Mouse (Mus musculus) CH12.LX (cell line): Measurements from ENCODE around the gene Wbp2. TPM values are rescaled to one million over a fixed set of nuclear protein-coding genes. Genes with fewer than 3 reads are reported as not detected.

Experiments
- DNase-seq: peaks from one replicate; pipeline ENCODE4 v3.0.0-alpha.2; 2013; ENCODE audit errors: extremely low read depth
- H3K27ac ChIP-seq: 2 replicates; pipeline ENCODE4 v1.5.1; 2012; ENCODE audit warnings: low read depth, mild to moderate bottlenecking, control low read depth, moderate library complexity; ENCODE audit not compliant: insufficient read depth
- H3K27me3 ChIP-seq: replicated peaks from 2 replicates; pipeline ENCODE3; 2012; ENCODE audit warnings: inconsistent platforms
- H3K36me3 ChIP-seq, 2 experiments: replicated peaks in 1 of 2; 2 replicates each; pipeline versions ENCODE3 to v1.6.1; 2012; ENCODE audit warnings: inconsistent platforms in 1 of 2, low read length in 1 of 2, mild to moderate bottlenecking in 1 of 2, mixed read lengths in 1 of 2, moderate library complexity in 1 of 2; ENCODE audit not compliant: control insufficient read depth in 1 of 2, insufficient read depth in 1 of 2
- H3K4me1 ChIP-seq, 2 experiments: 2 replicates each; pipeline ENCODE4 v1.6.1; 2012; ENCODE audit warnings: inconsistent platforms in 1 of 2, moderate library complexity in 1 of 2; ENCODE audit not compliant: insufficient read depth in 2 of 2, control insufficient read depth in 1 of 2
- H3K4me2 ChIP-seq: 2 replicates; pipeline ENCODE4 v1.6.1; 2012; ENCODE audit warnings: low read depth, mild to moderate bottlenecking, control low read depth; ENCODE audit not compliant: poor library complexity, insufficient read depth, severe bottlenecking
- H3K4me3 ChIP-seq, 3 experiments: fragments of 150-350 bp in 1 of 3; sonication (generic) in 1 of 3; replicated peaks in 1 of 3; 2 replicates each; pipeline versions ENCODE3 to v1.5.1; 2011 to 2012; ENCODE audit warnings: low read depth in 2 of 3, low read length in 2 of 3, mild to moderate bottlenecking in 2 of 3, moderate library complexity in 2 of 3, control low read depth in 1 of 3, improper control_type of control experiment in 1 of 3, inconsistent platforms in 1 of 3, mixed read lengths in 1 of 3; ENCODE audit not compliant: poor library complexity in 1 of 3
- H3K79me2 ChIP-seq: replicated peaks from 2 replicates; pipeline ENCODE4 v1.6.1; 2012; ENCODE audit warnings: mild to moderate bottlenecking, moderate library complexity; ENCODE audit not compliant: control insufficient read depth, poor library complexity, insufficient read depth, severe bottlenecking; ENCODE audit errors: extremely low read depth
- H3K9ac ChIP-seq: 2 replicates; pipeline ENCODE4 v1.6.1; 2012; ENCODE audit warnings: low read depth, mild to moderate bottlenecking, control low read depth, moderate library complexity; ENCODE audit not compliant: insufficient read depth
- H3K9me3 ChIP-seq: replicated peaks from 2 replicates; pipeline ENCODE3; 2012; ENCODE audit warnings: low read length, inconsistent platforms, mixed read lengths
- BHLHE40 ChIP-seq: IDR thresholded peaks from 2 replicates; pipeline ENCODE4 v1.6.1; 2011; ENCODE audit warnings: mild to moderate bottlenecking, low read depth, low read length, improper control_type of control experiment
- CHD1 ChIP-seq: IDR thresholded peaks from 2 replicates; pipeline ENCODE4 v1.6.1; 2012; ENCODE audit warnings: low read depth, low read length, improper control_type of control experiment, inconsistent platforms
- CHD2 ChIP-seq: IDR thresholded peaks from 2 replicates; pipeline ENCODE4 v1.6.1; 2011; ENCODE audit warnings: low read length, improper control_type of control experiment
- CTCF ChIP-seq, 2 experiments: IDR thresholded peaks in 1 of 2; conservative IDR thresholded peaks in 1 of 2; 2 replicates each; pipeline ENCODE4 v1.5.1; 2011 to 2012; ENCODE audit warnings: low read depth in 2 of 2, low read length in 2 of 2, improper control_type of control experiment in 1 of 2, inconsistent platforms in 1 of 2, mild to moderate bottlenecking in 1 of 2, moderate library complexity in 1 of 2
- E2F4 ChIP-seq: IDR thresholded peaks from 2 replicates; pipeline ENCODE4 v1.6.1; 2011; ENCODE audit warnings: low read depth, low read length, improper control_type of control experiment; ENCODE audit not compliant: insufficient replicate concordance
- EP300 ChIP-seq: IDR thresholded peaks from 2 replicates; pipeline ENCODE4 v1.6.1; 2011; ENCODE audit warnings: low read length, improper control_type of control experiment
- ETS1 ChIP-seq: conservative IDR thresholded peaks from 2 replicates; pipeline ENCODE4 v1.6.1; 2012; ENCODE audit warnings: low read depth, mild to moderate bottlenecking, inconsistent platforms, low read length, improper control_type of control experiment, moderate library complexity
- GABPA ChIP-seq: IDR thresholded peaks from 2 replicates; pipeline ENCODE4 v1.6.1; 2012; ENCODE audit warnings: low read depth, low read length, improper control_type of control experiment, inconsistent platforms; ENCODE audit not compliant: insufficient replicate concordance
- IRF4 ChIP-seq: IDR thresholded peaks from 2 replicates; pipeline ENCODE4 v1.6.1; 2014; ENCODE audit warnings: low read depth, mild to moderate bottlenecking, inconsistent platforms, low read length, improper control_type of control experiment
- JUND ChIP-seq: conservative IDR thresholded peaks from 2 replicates; pipeline ENCODE4 v1.6.1; 2011; ENCODE audit warnings: low read depth, low read length, improper control_type of control experiment
- KAT2A ChIP-seq: IDR thresholded peaks from 2 replicates; pipeline ENCODE4 v1.6.1; 2012; ENCODE audit warnings: low read length, improper control_type of control experiment, inconsistent platforms; ENCODE audit not compliant: insufficient replicate concordance
- MAFK ChIP-seq: IDR thresholded peaks from 2 replicates; pipeline ENCODE4 v1.6.1; 2011; ENCODE audit warnings: low read length, improper control_type of control experiment; ENCODE audit not compliant: insufficient replicate concordance
- MAX ChIP-seq: IDR thresholded peaks from 2 replicates; pipeline ENCODE4 v1.6.1; 2011; ENCODE audit warnings: low read length, improper control_type of control experiment
- MAZ ChIP-seq: IDR thresholded peaks from 2 replicates; pipeline ENCODE4 v1.6.1; 2012; ENCODE audit warnings: low read depth, mild to moderate bottlenecking, inconsistent platforms, low read length, improper control_type of control experiment, moderate library complexity
- MYC ChIP-seq: IDR thresholded peaks from 2 replicates; pipeline ENCODE4 v1.6.1; 2011; ENCODE audit warnings: low read depth, mild to moderate bottlenecking, improper control_type of control experiment, low read length
- NRF1 ChIP-seq: IDR thresholded peaks from 2 replicates; pipeline ENCODE4 v1.6.1; 2014; ENCODE audit warnings: low read depth, mild to moderate bottlenecking, inconsistent platforms, low read length, improper control_type of control experiment, moderate library complexity
- PAX5 ChIP-seq: IDR thresholded peaks from 2 replicates; pipeline ENCODE4 v1.6.1; 2012; ENCODE audit warnings: low read length, inconsistent platforms, mixed read lengths
- RAD21 ChIP-seq: IDR thresholded peaks from 2 replicates; pipeline ENCODE4 v1.6.1; 2011; ENCODE audit warnings: low read depth, mild to moderate bottlenecking, low read length, improper control_type of control experiment, moderate library complexity
- SIN3A ChIP-seq: IDR thresholded peaks from 2 replicates; pipeline ENCODE4 v1.6.1; 2012; ENCODE audit warnings: low read length, improper control_type of control experiment, inconsistent platforms
- TBP ChIP-seq: conservative IDR thresholded peaks from 2 replicates; pipeline ENCODE4 v1.6.1; 2011; ENCODE audit warnings: low read depth, low read length, improper control_type of control experiment
- TCF12 ChIP-seq: IDR thresholded peaks from 2 replicates; pipeline ENCODE4 v1.6.1; 2014; ENCODE audit warnings: low read depth, mild to moderate bottlenecking, inconsistent platforms, low read length, improper control_type of control experiment
- USF1 ChIP-seq: IDR thresholded peaks from 2 replicates; pipeline ENCODE4 v1.6.1; 2014; ENCODE audit warnings: low read depth, mild to moderate bottlenecking, inconsistent platforms, low read length, improper control_type of control experiment
- USF2 ChIP-seq: conservative IDR thresholded peaks from 2 replicates; pipeline ENCODE4 v1.6.1; 2011; ENCODE audit warnings: low read depth, low read length, improper control_type of control experiment
- ZNF384 ChIP-seq: IDR thresholded peaks from 2 replicates; pipeline ENCODE4 v1.6.1; 2012; ENCODE audit warnings: low read depth, low read length, improper control_type of control experiment, inconsistent platforms
- dilution Hi-C: fragments of 300-500 bp; cut with MboI; formaldehyde crosslinking; loops from 2 replicates; pipeline ENCODE4 v1.14.3; 2020; ENCODE audit warnings: low sequenced_read_pairs; ENCODE audit not compliant: extremely low pct_unique_long_range_greater_than_20kb, extremely low pct_ligation_motif_present
- in situ Hi-C: fragments of 300-500 bp; cut with MboI; formaldehyde crosslinking; loops from 3 replicates; pipeline ENCODE4 v1.14.3; 2019; ENCODE audit warnings: low sequenced_read_pairs, low pct_ligation_motif_present, low pct_unique_long_range_greater_than_20kb, mixed read lengths
- polyA plus RNA-seq: library from polyadenylated mRNA; unstranded; fragments of >175 nt; gene quantifications from 2 replicates; pipeline ENCODE4 v1.2.1, GENCODE M21; 2012; ENCODE audit warnings: low read depth; ENCODE audit not compliant: insufficient read length
- total RNA-seq, 2 experiments: library from RNA; depleted of rRNA; stranded (reverse); fragments of 300-350 nt in 1 of 2; fragments of >200 nt in 1 of 2; gene quantifications; 2 replicates each; pipeline ENCODE4 v1.2.3; 2012 to 2014

Wbp2 gene
- total and polyA plus RNA-seq, 3 experiments: 15.2 to 97.1 (median 30.7) TPM

- H3K4me1 ChIP-seq: peaks cover 2 to 33% of the 10 kb centered on the region in 2 experiments; a peak in 2 of 4 replicates
- no peak overlapping the region for H3K27ac ChIP-seq
- no peak overlapping the region for H3K9ac ChIP-seq
These were observed 7.3 kb downstream of the Wbp2 start for GRCm38 (mm10) chr11:116079511-116079910.

GRCm38 (mm10) chr11:116078676-116079320 lies 8.0 kb downstream of the Wbp2 start:
- no peaks in the 10 kb centered on the region for H3K9me3 ChIP-seq
- H3K36me3 ChIP-seq: peaks cover 45 to 67% of the 10 kb centered on the region in 2 experiments
- H3K4me3 ChIP-seq: no peak overlapping the region
- no peaks in the 10 kb centered on the region for H3K79me2 ChIP-seq
- H3K4me2 ChIP-seq: no peak overlapping the region
- TF ChIP-seq BHLHE40: no peak
- TF ChIP-seq USF2: no peak
- no peak for TF ChIP-seq NRF1
- no peak for TF ChIP-seq EP300
- TF ChIP-seq TCF12: no peak
- TF ChIP-seq TBP: no peak
- no peak for TF ChIP-seq ETS1
- TF ChIP-seq GABPA: no peak
- TF ChIP-seq KAT2A: no peak
- TF ChIP-seq IRF4: no peak
- TF ChIP-seq MAX: no peak
- TF ChIP-seq MYC: no peak
- TF ChIP-seq MAFK: no peak
- no peak for TF ChIP-seq USF1
- dilution Hi-C loops (no loop called here), in situ Hi-C loops (no loop called here)
- no peaks in the 10 kb centered on the region for H3K27me3 ChIP-seq
- DNase-seq: no peak
- no peak overlapping the region for H3K27ac ChIP-seq
- H3K4me1 ChIP-seq: peaks cover 2 to 27% of the 10 kb centered on the region in 2 experiments; a peak in 2 of 4 replicates
- no peak overlapping the region for H3K9ac ChIP-seq

More at GRCm38 (mm10) chr11:116079511-116079910, 7.3 kb downstream of the Wbp2 start:
- Histone ChIP-seq H3K36me3 (peaks cover 49 to 67% of the 10 kb centered on the region in 2 experiments), H3K9me3 (no peaks in the 10 kb centered on the region), H3K79me2 (0 out of 2 replicates have a peak, but pooled peaks cover under 1% of the 10 kb centered on the region), H3K27me3 (no peaks in the 10 kb centered on the region), H3K4me2 (no peak overlapping the region), H3K4me3 (no peak overlapping the region)
- no peak for DNase-seq
- no peak for TF ChIP-seq SIN3A
- no peak for TF ChIP-seq JUND
- no peak for TF ChIP-seq ZNF384
- TF ChIP-seq E2F4: no peak
- TF ChIP-seq CHD1: no peak
- no peak for TF ChIP-seq CHD2
- TF ChIP-seq BHLHE40: no peak
- TF ChIP-seq IRF4: no peak
- no peak for TF ChIP-seq USF2
- TF ChIP-seq PAX5: no peak
- TF ChIP-seq CTCF (conservative IDR thresholded peaks at IDR 0.05 in 1 of 2, IDR thresholded peaks at IDR 0.05 in 1 of 2; ENCODE audit: low read depth in 2 of 2, low read length in 2 of 2): no peak
- no peak for TF ChIP-seq RAD21
- TF ChIP-seq TBP: no peak
- TF ChIP-seq USF1: no peak
- no peak for TF ChIP-seq MAZ
- no peak for TF ChIP-seq NRF1
- no peak for TF ChIP-seq GABPA
- no peak for TF ChIP-seq MAFK
- dilution Hi-C loops (no loop called here), in situ Hi-C loops (no loop called here)
